Mouse (Mus musculus) heart, postnatal 0 days (tissue): ENCODE results near the gene Fbxo47.

Source experiments
- CTCF ChIP-seq: IDR thresholded peaks from 2 replicates; pipeline ENCODE4 v1.5.1; 2016; ENCODE audit warnings: antibody characterized with exemption, control low read depth, low read depth
- EP300 ChIP-seq: IDR thresholded peaks from 2 replicates; pipeline ENCODE4 v1.6.1; 2016; ENCODE audit warnings: antibody characterized with exemption, low read depth

DNA sequence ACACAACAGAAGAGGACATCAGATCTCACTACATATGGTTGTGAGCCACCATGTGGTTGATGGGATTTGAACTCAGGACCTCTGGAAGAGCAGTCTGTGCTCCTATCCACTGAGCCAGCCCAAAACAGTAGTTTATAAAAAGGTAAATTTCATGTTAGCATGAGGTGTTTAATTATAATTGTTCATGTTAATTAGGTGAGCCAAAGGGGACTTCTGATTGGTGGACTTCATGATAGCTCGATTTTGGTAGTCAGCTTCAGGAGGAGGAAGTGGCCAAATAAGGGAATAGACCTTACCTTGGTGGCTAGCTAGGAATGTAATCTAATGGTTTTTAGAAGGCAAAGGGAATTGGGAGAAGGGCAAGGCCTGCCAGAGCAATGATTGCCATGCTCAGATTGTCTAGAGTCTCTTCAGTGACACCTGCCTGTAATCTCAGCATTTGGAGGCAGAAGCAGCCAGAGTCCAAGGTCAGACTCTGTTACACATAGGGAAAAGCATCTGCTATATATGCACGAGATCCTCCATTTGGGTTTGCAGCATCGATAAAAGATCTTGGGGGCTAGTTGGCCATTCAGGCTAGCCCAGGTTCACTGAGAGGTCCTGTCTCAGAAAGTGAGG lies 13.7 kb upstream of the Fbxo47 start:
- no peak for TF ChIP-seq CTCF
- no peak for TF ChIP-seq EP300
